Mouse (Mus musculus): ENCODE measurements around the gene Myh10.

Myh10 gene

DNA sequence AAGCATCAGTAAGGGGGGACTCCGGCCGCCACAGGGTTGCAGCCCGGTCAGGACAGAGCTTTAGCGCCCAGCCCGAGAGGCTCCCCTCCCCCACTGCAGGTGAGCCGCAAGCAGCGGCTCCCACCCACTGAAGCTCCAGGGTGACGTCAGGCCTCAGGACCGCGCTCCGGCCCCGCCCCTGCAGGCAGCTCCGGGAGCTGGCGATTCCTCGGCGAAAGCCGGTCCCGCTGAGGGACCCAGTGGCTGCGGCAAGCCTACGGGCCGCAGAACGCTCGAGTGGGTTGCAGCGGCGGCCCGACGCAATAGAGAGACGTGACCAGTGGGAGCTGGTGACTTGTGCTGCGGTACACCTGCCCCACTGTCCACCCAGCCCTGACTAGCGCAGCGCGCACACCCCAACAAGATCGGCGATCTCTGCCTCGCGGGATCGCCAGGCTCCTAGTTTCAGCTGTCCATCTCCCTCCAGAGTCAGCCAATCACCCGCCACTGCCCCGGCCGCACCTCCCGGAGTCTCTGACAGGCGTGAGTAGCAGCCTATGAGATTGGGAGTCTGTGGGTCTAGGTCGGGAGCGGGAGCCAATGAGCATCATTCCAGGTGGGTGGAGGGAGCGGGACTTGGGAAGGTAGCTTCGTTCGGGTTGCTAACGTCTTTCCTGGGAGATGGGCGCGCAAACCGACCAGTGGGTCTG, at the start of gene Myh10:
TSS of gene Myh10 (plus strand) at position 239 of the 689 bp plus-strand sequence.
- peak; percentile 99 for DNase-seq (ENCODE audit: low read depth, low spot score)

- DNase-seq (ENCODE audit: low read depth, low spot score), result no peak
These were observed 46.6 kb upstream of the Myh10 start for GRCm38 (mm10) chr11:68644781-68645180.

GRCm38 (mm10) chr11:68647808-68648207, 43.6 kb upstream of the Myh10 start:
- DNase-seq (ENCODE audit: low read depth, low spot score), result no peak

DNA sequence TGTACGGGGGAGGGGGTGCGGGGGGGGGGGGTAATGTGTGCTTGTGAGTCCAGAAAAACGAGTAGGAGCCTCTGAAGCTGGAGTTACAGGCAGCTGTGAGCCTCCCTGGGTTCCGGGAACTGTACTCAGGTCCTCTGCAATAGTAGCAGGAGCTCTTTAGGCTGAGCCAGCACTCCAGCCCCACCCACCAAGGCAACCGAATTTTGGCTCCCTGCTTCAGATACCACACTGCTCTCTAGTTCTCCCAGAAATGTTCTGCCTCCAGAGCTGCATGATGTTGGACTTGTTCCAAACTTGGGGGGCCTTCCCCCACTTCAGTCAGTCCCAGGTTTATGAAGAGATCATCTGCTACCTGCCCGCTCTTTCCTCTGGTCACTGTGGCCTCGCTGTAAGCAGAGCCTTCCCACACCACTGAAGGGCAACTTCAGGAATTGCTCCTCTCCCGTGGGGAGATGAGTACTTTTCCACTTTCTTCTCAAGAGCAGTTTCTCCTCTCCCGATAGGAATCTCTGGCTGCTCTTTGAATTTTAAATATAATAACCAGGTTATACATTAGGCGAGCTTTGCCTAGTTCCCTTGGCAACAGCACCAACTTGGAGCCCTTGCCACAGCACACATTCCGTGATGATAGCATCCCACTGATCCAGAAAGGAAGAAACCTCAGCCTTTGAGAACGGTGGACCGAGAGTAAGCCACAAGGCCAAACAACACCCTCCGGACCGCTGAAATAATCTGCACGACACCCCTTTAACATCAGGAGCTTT, 42.8 kb upstream of the Myh10 start:
- no peak for DNase-seq (ENCODE audit: low read depth, low spot score)

DNA sequence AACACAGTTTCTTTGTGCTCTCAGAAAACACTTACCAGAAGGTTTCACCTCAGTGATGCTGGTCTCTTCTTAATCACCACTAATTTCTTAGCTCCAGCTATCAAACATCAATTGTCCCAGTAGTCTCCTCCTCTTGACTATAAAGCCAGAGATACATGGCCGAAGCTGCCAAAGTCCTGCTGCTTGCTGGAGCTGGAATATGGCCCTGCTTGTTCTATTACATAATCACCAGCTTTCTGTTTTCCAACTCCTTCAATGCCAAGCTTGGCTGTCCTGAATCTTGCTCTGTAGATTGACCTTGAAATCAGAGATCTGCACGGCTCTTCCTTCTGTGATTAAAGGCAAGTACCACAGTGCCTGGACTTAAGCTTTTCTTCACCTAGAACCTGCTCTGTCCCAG, 39.8 kb upstream of the Myh10 start:
- no peak for DNase-seq (ENCODE audit: low read depth, low spot score)

- DNase-seq (ENCODE audit: low read depth, low spot score), result no peak
These were observed 35.8 kb upstream of the Myh10 start for GRCm38 (mm10) chr11:68655524-68655923.

DNA sequence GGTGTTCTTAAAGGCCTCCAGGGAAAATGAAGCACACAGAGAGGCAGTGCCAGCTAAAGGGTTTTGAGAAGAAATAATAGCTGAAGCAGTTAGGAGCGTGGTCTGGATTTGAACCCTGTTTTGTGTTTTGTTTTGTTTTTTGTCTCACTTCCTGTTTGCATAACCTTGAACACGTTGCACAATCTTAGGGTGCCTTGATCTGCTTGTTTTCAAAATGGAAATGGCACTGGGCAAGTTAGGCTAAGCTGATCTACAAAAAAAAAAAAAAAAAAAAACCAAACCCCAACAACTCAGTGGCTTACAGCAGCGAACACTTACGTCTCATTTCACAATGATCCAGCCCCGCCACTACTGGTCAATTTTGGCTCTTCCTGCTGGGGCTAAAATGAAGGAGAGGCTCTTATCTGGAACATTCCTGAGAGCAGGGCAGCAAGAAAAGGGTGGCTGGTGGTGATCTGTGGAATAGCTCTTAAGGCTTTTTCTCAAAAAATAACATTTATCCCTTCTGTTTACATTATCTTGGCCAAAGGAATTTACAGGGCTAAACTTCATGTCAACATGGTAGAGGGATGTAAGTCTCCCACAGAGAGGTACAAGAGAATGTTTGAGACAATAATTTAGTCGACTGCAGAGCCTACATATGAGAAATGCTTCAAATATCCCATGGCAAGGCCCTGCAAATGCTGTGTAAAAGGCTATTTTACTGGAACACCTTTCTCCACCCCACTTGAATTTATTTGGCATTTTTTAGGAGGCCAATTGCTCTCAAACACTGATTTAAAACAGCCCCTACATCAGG, 34.3 kb upstream of the Myh10 start:
- DNase-seq (ENCODE audit: low read depth, low spot score), result no peak

- DNase-seq (ENCODE audit: low read depth, low spot score), result no peak
These were observed 33.5 kb upstream of the Myh10 start for GRCm38 (mm10) chr11:68657811-68658210.

GRCm38 (mm10) chr11:68665331-68665730, 26.0 kb upstream of the Myh10 start:
- DNase-seq (ENCODE audit: low read depth, low spot score), result no peak

DNA sequence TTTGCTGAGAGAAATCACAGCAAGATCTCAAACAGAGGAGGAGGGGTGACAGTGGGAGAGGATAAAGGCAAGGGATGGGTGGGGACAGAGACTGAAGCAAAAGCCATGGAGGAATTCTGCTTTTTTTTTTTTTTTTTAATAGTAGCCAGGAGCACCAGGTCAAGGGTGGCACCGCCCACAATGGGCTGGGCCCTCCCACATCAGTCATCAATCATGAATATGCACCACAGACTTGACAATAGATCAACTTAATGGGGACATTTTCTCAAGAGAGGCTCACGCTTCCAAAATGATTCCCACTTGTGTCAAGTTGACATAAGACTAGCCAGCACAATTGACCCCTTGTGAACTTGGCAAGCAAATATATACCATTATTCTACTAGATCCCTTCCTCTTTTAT, 25.1 kb upstream of the Myh10 start:
- no peak for DNase-seq (ENCODE audit: low read depth, low spot score)

- no peak for DNase-seq (ENCODE audit: low read depth, low spot score)
These were observed 18.9 kb upstream of the Myh10 start for GRCm38 (mm10) chr11:68672270-68672970.

- DNase-seq (ENCODE audit: low read depth, low spot score), result no peak
These were observed 17.3 kb upstream of the Myh10 start for GRCm38 (mm10) chr11:68674071-68674470.

GRCm38 (mm10) chr11:68674643-68675042, 16.7 kb upstream of the Myh10 start:
- DNase-seq (ENCODE audit: low read depth, low spot score), result no peak

GRCm38 (mm10) chr11:68675274-68675673, 16.1 kb upstream of the Myh10 start:
- DNase-seq (ENCODE audit: low read depth, low spot score), result no peak

DNA sequence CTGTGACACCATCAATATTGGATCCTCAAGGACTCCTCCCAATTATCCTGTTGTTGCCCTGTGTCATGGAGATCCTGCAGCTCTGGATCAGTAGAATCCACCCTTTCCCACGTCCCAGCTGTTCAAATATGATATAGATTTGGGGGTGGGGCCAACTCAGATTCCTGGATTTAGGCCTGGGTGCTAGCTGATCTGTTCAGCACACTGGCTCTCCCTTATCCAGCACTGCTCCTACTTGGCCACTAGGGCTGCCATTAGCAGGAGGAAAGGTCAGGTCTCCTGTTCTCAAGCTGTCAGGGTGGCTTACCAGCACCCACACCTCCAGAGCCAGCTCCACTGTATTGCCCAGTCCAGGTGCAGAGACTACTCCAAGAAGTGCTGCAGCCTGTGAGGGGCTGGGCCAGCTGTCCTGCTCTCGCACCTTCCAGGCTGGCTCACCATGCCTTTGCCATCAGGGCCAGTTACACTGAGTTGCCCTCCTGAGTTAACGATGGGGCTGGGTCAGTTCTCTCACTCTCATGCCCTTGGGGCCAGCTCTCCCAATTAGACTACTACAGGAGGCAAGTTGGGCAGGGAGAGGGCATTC, 10.0 kb upstream of the Myh10 start:
- DNase-seq (ENCODE audit: low read depth, low spot score), result no peak

GRCm38 (mm10) chr11:68682136-68682806, 9.1 kb upstream of the Myh10 start:
- DNase-seq (ENCODE audit: low read depth, low spot score), result no peak

- no peak for DNase-seq (ENCODE audit: low read depth, low spot score)
These were observed 5.4 kb upstream of the Myh10 start for GRCm38 (mm10) chr11:68686001-68686400.

- no peak for DNase-seq (ENCODE audit: low read depth, low spot score)
These were observed 2.1 kb upstream of the Myh10 start for GRCm38 (mm10) chr11:68689304-68689703.

GRCm38 (mm10) chr11:68690465-68690864, 894 bp upstream of the Myh10 start:
- DNase-seq (ENCODE audit: low read depth, low spot score), result no peak

DNA sequence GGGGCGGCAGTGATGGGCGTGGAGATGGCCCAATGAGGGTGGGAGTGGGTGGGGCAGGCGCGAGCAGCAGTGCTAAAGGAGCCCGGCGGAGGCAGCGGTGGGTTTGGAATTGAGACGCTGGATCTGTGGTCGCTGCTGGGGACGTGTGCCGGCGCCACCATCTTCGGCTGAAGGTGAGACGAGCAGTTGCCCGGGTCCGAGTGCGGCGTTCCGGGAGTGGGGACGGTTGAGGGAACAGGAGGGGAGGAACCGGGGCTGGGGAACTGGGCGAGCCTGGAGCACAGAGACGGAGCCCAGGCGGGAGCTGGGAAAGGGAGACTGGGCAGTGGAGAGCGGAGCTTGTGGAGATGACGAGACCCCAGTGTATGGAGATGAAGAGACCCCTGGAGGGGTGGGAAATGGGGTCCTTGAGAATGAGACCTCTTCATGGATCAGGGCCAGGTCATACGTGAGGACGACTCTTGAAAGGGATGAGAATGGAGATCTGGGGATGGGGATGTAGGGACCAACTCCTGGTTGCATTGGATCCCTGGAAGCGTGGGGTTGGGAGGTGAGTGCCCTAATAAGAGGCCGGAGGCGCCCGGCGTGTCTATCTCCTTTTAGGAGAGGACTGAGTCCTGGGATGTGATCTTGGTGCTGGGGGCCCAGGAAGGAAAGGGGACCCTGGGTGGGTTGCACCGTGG, 792 bp downstream of the Myh10 start:
- DNase-seq (ENCODE audit: low read depth, low spot score), result no peak
